Mouse (Mus musculus): ENCODE data around the gene Hist2h2aa2.
"Not testable (repeated sequence)": the region's sequence is repeated elsewhere in the genome, so short reads cannot be mapped to it uniquely, and the experiment has no call there.

DNA sequence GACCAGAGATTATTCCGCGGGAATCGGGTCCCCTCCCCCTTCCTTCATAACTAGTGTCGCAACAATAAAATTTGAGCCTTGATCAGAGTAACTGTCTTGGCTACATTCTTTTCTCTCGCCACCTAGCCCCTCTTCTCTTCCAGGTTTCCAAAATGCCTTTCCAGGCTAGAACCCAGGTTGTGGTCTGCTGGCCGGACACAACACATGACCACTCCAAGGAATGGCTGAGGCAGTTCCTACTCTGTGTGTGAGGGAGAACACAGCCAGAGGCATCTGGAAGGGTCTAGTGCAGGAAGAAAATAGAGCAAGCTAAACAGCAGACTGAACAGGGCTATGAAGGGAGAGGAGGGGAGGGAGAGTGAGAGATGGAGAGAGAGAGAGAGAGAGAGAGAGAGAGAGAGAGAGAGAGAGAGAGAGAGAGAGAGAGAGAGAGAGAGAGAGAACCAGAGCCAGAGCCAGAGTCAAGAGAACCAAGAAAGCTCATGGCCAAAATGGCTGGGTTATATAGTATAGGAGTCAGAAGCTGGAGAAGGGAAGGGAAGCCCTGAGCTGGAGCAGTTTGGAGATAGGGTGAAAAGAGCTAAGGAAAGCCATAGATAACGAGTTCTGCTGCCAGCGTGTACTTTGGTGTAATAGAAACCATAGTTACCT is 41.4 kb downstream of the Hist2h2aa2 start:
- TF ChIP-seq POLR2A, CTCF (IDR thresholded peaks at IDR 0.05; ENCODE audit: extremely low read depth, insufficient read depth, low read length): not testable (repeated sequence)
